Mouse (Mus musculus): ENCODE measurements at regions not wholly inside any gene's neighbourhood (a gene's known extent, or its start where the extent isn't known, plus 50 kb on each side); places are given as distances from the start of the nearest gene placed in this dataset.

- DNase-seq (ENCODE audit: low spot score): no peak
Observed at GRCm38 (mm10) chr3:103408724-103409123, 129.6 kb downstream of the Trim33 start.

- no peak for DNase-seq (ENCODE audit: low spot score)
Observed at GRCm38 (mm10) chr3:103412247-103412646, 133.2 kb downstream of the Trim33 start.

GRCm38 (mm10) chr3:103415051-103415695 is 136.1 kb downstream of the Trim33 start:
- DNase-seq (ENCODE audit: low spot score): no peak

- DNase-seq (ENCODE audit: low spot score): no peak
Observed at GRCm38 (mm10) chr3:103416296-103416695, 137.2 kb downstream of the Trim33 start.

- no peak for DNase-seq (ENCODE audit: low spot score)
Observed at GRCm38 (mm10) chr3:103417781-103418180, 138.7 kb downstream of the Trim33 start.

GRCm38 (mm10) chr3:103419761-103420620 is 140.9 kb downstream of the Trim33 start:
- DNase-seq (ENCODE audit: low spot score): peak; percentile 82

- DNase-seq (ENCODE audit: low spot score): peak; percentile 45
Observed at GRCm38 (mm10) chr3:103420621-103421274, 141.7 kb downstream of the Trim33 start.

- DNase-seq (ENCODE audit: low spot score): peak; percentile 40
Observed at GRCm38 (mm10) chr3:103421275-103421621, 142.2 kb downstream of the Trim33 start.

- DNase-seq (ENCODE audit: low spot score): no peak
Observed at GRCm38 (mm10) chr3:103422806-103423205, 143.7 kb downstream of the Trim33 start.

GRCm38 (mm10) chr3:103423290-103423689 is 144.2 kb downstream of the Trim33 start:
- DNase-seq (ENCODE audit: low spot score): no peak

- DNase-seq (ENCODE audit: low spot score): no peak
Observed at GRCm38 (mm10) chr3:103425812-103426430, 146.8 kb downstream of the Trim33 start.

- peak; percentile 31 for DNase-seq (ENCODE audit: low spot score)
Observed at GRCm38 (mm10) chr3:103429227-103429788, 145.7 kb upstream of the Syt6 start.

GRCm38 (mm10) chr3:103430131-103430530 is 144.9 kb upstream of the Syt6 start:
- no peak for DNase-seq (ENCODE audit: low spot score)

- no peak for DNase-seq (ENCODE audit: low spot score)
Observed at GRCm38 (mm10) chr3:103432254-103432653, 142.8 kb upstream of the Syt6 start.

GRCm38 (mm10) chr3:103436902-103437603 is 138.0 kb upstream of the Syt6 start:
- peak; percentile 25 for DNase-seq (ENCODE audit: low spot score)

GRCm38 (mm10) chr3:103438791-103439354 is 136.2 kb upstream of the Syt6 start:
- DNase-seq (ENCODE audit: low spot score): peak; percentile 84

- no peak for DNase-seq (ENCODE audit: low spot score)
Observed at GRCm38 (mm10) chr3:103443247-103443646, 131.8 kb upstream of the Syt6 start.

- DNase-seq (ENCODE audit: low spot score): no peak
Observed at GRCm38 (mm10) chr3:103445852-103446251, 129.2 kb upstream of the Syt6 start.

- no peak for DNase-seq (ENCODE audit: low spot score)
Observed at GRCm38 (mm10) chr3:103449851-103450250, 125.2 kb upstream of the Syt6 start.

GRCm38 (mm10) chr3:103451971-103452370 is 123.1 kb upstream of the Syt6 start:
- DNase-seq (ENCODE audit: low spot score): peak; percentile 20

- DNase-seq (ENCODE audit: low spot score): no peak
Observed at GRCm38 (mm10) chr3:103463760-103464159, 111.3 kb upstream of the Syt6 start.

All from embryo, embryonic 10.5 days (tissue).